Mouse (Mus musculus): ENCODE results near the gene Ccdc148. TPM values are rescaled to one million over a fixed set of nuclear protein-coding genes. Genes with fewer than 3 reads are reported as not detected.

Ccdc148 gene
- total RNA-seq, 2 experiments from 2014 or later, result 0.10 TPM; not detected in 1

GRCm38 (mm10) chr2:58794489-58794888 lies 366.0 kb downstream of the Ccdc148 start:
- ATAC-seq (replicated peaks; ENCODE audit: poor library complexity), result no peak

- ATAC-seq (replicated peaks; ENCODE audit: poor library complexity), result no peak
Observed at GRCm38 (mm10) chr2:58790361-58790760, 370.1 kb downstream of the Ccdc148 start.

GRCm38 (mm10) chr2:58789934-58790333 lies 370.5 kb downstream of the Ccdc148 start:
- no peak for ATAC-seq (replicated peaks; ENCODE audit: poor library complexity)

GRCm38 (mm10) chr2:58787360-58787759 lies 373.1 kb downstream of the Ccdc148 start:
- no peak for ATAC-seq (replicated peaks; ENCODE audit: poor library complexity)

GRCm38 (mm10) chr2:58786681-58787080 lies 373.8 kb downstream of the Ccdc148 start:
- no peak for ATAC-seq (replicated peaks; ENCODE audit: poor library complexity)

GRCm38 (mm10) chr2:58786177-58786576 lies 374.3 kb downstream of the Ccdc148 start:
- no peak for ATAC-seq (replicated peaks; ENCODE audit: poor library complexity)

- no peak for ATAC-seq (replicated peaks; ENCODE audit: poor library complexity)
Observed at GRCm38 (mm10) chr2:58783526-58783925, 377.0 kb downstream of the Ccdc148 start.

- ATAC-seq (replicated peaks; ENCODE audit: poor library complexity), result no peak
Observed at GRCm38 (mm10) chr2:58778986-58779495, 381.4 kb downstream of the Ccdc148 start.

- no peak for ATAC-seq (replicated peaks; ENCODE audit: poor library complexity)
Observed at GRCm38 (mm10) chr2:58773833-58774232, 386.6 kb downstream of the Ccdc148 start.

Other genes with a start within 250 kb of the Ccdc148 start
- 12.6 and 22.2 TPM in 2 replicates for gene Pkp4, start 167 bp upstream of the Ccdc148 start, total RNA-seq (2015)
- gene Pkp4, start 167 bp upstream of the Ccdc148 start, total RNA-seq (2017), result 14.3 and 18.8 TPM in 2 replicates

Data from megakaryocyte progenitor cell, adult 5-6 weeks (primary cell).